Mouse (Mus musculus): Measurements from ENCODE around the gene Glis3.

Gene Glis3

GRCm38 (mm10) chr19:28336651-28337510 is 343.0 kb downstream of the Glis3 start:
- no peak for TF ChIP-seq GATA4 (IDR thresholded peaks at IDR 0.05; ENCODE audit: insufficient replicate concordance, low read length)

GRCm38 (mm10) chr19:28335890-28336289 is 344.0 kb downstream of the Glis3 start:
- no peak for TF ChIP-seq GATA4 (IDR thresholded peaks at IDR 0.05; ENCODE audit: insufficient replicate concordance, low read length)

- TF ChIP-seq GATA4 (IDR thresholded peaks at IDR 0.05; ENCODE audit: insufficient replicate concordance, low read length): no peak
Observed at GRCm38 (mm10) chr19:28333007-28333766, 346.7 kb downstream of the Glis3 start.

- TF ChIP-seq GATA4 (IDR thresholded peaks at IDR 0.05; ENCODE audit: insufficient replicate concordance, low read length): no peak
Observed at GRCm38 (mm10) chr19:28328444-28329110, 351.3 kb downstream of the Glis3 start.

GRCm38 (mm10) chr19:28327536-28327935 is 352.3 kb downstream of the Glis3 start:
- no peak for TF ChIP-seq GATA4 (IDR thresholded peaks at IDR 0.05; ENCODE audit: insufficient replicate concordance, low read length)

GRCm38 (mm10) chr19:28306036-28306435 is 373.8 kb downstream of the Glis3 start:
- no peak for TF ChIP-seq GATA4 (IDR thresholded peaks at IDR 0.05; ENCODE audit: insufficient replicate concordance, low read length)

GRCm38 (mm10) chr19:28305510-28305909 is 374.4 kb downstream of the Glis3 start:
- TF ChIP-seq GATA4 (IDR thresholded peaks at IDR 0.05; ENCODE audit: insufficient replicate concordance, low read length): no peak

- no peak for TF ChIP-seq GATA4 (IDR thresholded peaks at IDR 0.05; ENCODE audit: insufficient replicate concordance, low read length)
Observed at GRCm38 (mm10) chr19:28302831-28303242, 377.0 kb downstream of the Glis3 start.

GRCm38 (mm10) chr19:28300226-28300625 is 379.7 kb downstream of the Glis3 start:
- TF ChIP-seq GATA4 (IDR thresholded peaks at IDR 0.05; ENCODE audit: insufficient replicate concordance, low read length): no peak

GRCm38 (mm10) chr19:28299211-28299775 is 380.6 kb downstream of the Glis3 start:
- TF ChIP-seq GATA4 (IDR thresholded peaks at IDR 0.05; ENCODE audit: insufficient replicate concordance, low read length): no peak

- no peak for TF ChIP-seq GATA4 (IDR thresholded peaks at IDR 0.05; ENCODE audit: insufficient replicate concordance, low read length)
Observed at GRCm38 (mm10) chr19:28298669-28299068, 381.2 kb downstream of the Glis3 start.

- no peak for TF ChIP-seq GATA4 (IDR thresholded peaks at IDR 0.05; ENCODE audit: insufficient replicate concordance, low read length)
Observed at GRCm38 (mm10) chr19:28291596-28291995, 388.3 kb downstream of the Glis3 start.

- no peak for TF ChIP-seq GATA4 (IDR thresholded peaks at IDR 0.05; ENCODE audit: insufficient replicate concordance, low read length)
Observed at GRCm38 (mm10) chr19:28289457-28289856, 390.4 kb downstream of the Glis3 start.

GRCm38 (mm10) chr19:28287431-28287830 is 392.4 kb downstream of the Glis3 start:
- TF ChIP-seq GATA4 (IDR thresholded peaks at IDR 0.05; ENCODE audit: insufficient replicate concordance, low read length): no peak

- TF ChIP-seq GATA4 (IDR thresholded peaks at IDR 0.05; ENCODE audit: insufficient replicate concordance, low read length): no peak
Observed at GRCm38 (mm10) chr19:28284098-28284569, 395.7 kb downstream of the Glis3 start.

Data from liver, adult (tissue).